In the genomic region with DNA sequence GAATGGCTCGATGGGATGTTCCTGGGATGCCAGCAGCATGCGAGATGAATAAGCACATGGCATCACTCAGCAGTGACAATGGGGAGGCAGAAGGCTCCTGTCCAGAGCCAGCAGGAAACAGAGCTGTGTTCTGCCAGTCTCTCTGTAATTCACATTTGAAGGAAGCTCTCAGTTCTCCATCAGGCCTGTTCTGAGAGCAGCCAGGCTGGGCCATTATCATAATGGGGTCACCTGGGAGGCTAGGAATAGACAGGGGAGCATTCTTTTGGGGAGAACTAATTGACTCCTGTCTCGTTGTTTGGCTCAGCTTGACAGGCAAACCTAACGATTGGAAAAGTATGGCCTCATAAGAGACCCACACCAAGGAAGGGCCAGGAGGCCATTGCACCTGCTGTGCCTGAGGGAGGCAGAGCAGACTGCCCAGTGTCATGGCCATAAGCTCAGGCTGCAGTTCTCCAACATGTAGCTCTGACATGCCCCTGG, we compare ENCODE assay signal across 19 mouse cellular contexts.
DNase-seq lines count a peak whose midpoint lies in the region; ATAC-seq lines count a peak whose summit lies in the region.
"Had no signal": no experiment of that assay in that cellular context is flagged by ENCODE, and none has a peak within 500 bp of the region (broad histone marks: within the 10 kb centered on the region; RNA-seq: fewer than 3 reads in every experiment).

No protein-coding gene starts in this region.

- H3K27ac ChIP-seq in hindbrain, embryonic 13.5 days, result 0 out of 2 replicates have a peak overlapping the region, but pooled peaks have one; percentile 8
- H3K27ac ChIP-seq in hindbrain, embryonic 10.5 days, result no peak overlapping the region
- 0 out of 2 replicates have a peak overlapping the region, but pooled peaks have one; percentile 9 for H3K27ac ChIP-seq in neural tube, embryonic 15.5 days (replicated peaks)
- no peak overlapping the region for H3K27ac ChIP-seq in heart, embryonic 11.5 days (ENCODE audit: low read depth, low read length)
- H3K27ac ChIP-seq: embryonic facial prominence, embryonic 12.5 days; forebrain, embryonic 10.5 days; heart, embryonic 13.5 days; left cerebral cortex, adult 2 months; limb, embryonic 15.5 days; macrophage had no signal

- DNase-seq in hindbrain, embryonic 10.5 days (ENCODE audit: low spot score), result no peak
- DNase-seq in neural tube, embryonic 10.5 days (ENCODE audit: extremely low spot score, low spot score), result no peak
- DNase-seq in cerebellum, postnatal 36 days, result peak; percentile 86 to 91
- no peak for DNase-seq in gastrocnemius, postnatal 25 days
- DNase-seq: adrenal gland, postnatal 14 days; gastrocnemius, postnatal 14 days; kidney, adult 9 months; lung, adult 2 months; thymus, adult 18-20 months had no signal

- H3K4me2 ChIP-seq in hindbrain, embryonic 13.5 days, result no peak overlapping the region
- H3K4me2 ChIP-seq in neural tube, embryonic 15.5 days, result no peak overlapping the region
- no peak overlapping the region for H3K4me2 ChIP-seq in heart, embryonic 11.5 days
- H3K4me2 ChIP-seq: embryonic facial prominence, embryonic 12.5 days; heart, embryonic 13.5 days; limb, embryonic 15.5 days had no signal

- H3K27me3 ChIP-seq in hindbrain, embryonic 13.5 days, result no peaks in the 10 kb centered on the region
- H3K27me3 ChIP-seq in hindbrain, embryonic 10.5 days (ENCODE audit: insufficient read depth, poor library complexity, severe bottlenecking), result no peaks in the 10 kb centered on the region
- no peaks in the 10 kb centered on the region for H3K27me3 ChIP-seq in neural tube, embryonic 15.5 days (replicated peaks)
- H3K27me3 ChIP-seq in heart, embryonic 11.5 days (ENCODE audit: control insufficient read depth, insufficient read depth, low read length), result no peaks in the 10 kb centered on the region
- H3K27me3 ChIP-seq: heart, embryonic 13.5 days; limb, embryonic 15.5 days had no signal

- H3K4me1 ChIP-seq in hindbrain, embryonic 13.5 days (replicated peaks), result peaks cover 14% of the 10 kb centered on the region
- H3K4me1 ChIP-seq in hindbrain, embryonic 10.5 days (replicated peaks), result peaks cover 7% of the 10 kb centered on the region
- peaks cover 11% of the 10 kb centered on the region for H3K4me1 ChIP-seq in neural tube, embryonic 15.5 days
- no peaks in the 10 kb centered on the region for H3K4me1 ChIP-seq in heart, embryonic 11.5 days (ENCODE audit: control insufficient read depth, insufficient read depth, low read length)
- H3K4me1 ChIP-seq: embryonic facial prominence, embryonic 12.5 days; heart, embryonic 13.5 days; limb, embryonic 15.5 days had no signal

- no peak overlapping the region for H3K4me3 ChIP-seq in hindbrain, embryonic 13.5 days
- no peak overlapping the region for H3K4me3 ChIP-seq in hindbrain, embryonic 10.5 days
- no peak overlapping the region for H3K4me3 ChIP-seq in neural tube, embryonic 15.5 days (replicated peaks)
- no peak overlapping the region for H3K4me3 ChIP-seq in heart, embryonic 11.5 days (ENCODE audit: low read depth, low read length)
- H3K4me3 ChIP-seq: embryonic facial prominence, embryonic 12.5 days; forebrain, embryonic 10.5 days; heart, embryonic 13.5 days; left cerebral cortex, adult 2 months; limb, embryonic 15.5 days had no signal

- H3K36me3 ChIP-seq in hindbrain, embryonic 13.5 days, result no peaks in the 10 kb centered on the region
- no peaks in the 10 kb centered on the region for H3K36me3 ChIP-seq in hindbrain, embryonic 10.5 days
- no peaks in the 10 kb centered on the region for H3K36me3 ChIP-seq in neural tube, embryonic 15.5 days
- no peaks in the 10 kb centered on the region for H3K36me3 ChIP-seq in heart, embryonic 11.5 days (ENCODE audit: control insufficient read depth, insufficient read depth, low read length)
- H3K36me3 ChIP-seq: embryonic facial prominence, embryonic 12.5 days; forebrain, embryonic 10.5 days; G1E; heart, embryonic 13.5 days; limb, embryonic 15.5 days had no signal

- no peaks in the 10 kb centered on the region for H3K9me3 ChIP-seq in hindbrain, embryonic 13.5 days
- no peaks in the 10 kb centered on the region for H3K9me3 ChIP-seq in hindbrain, embryonic 10.5 days
- no peaks in the 10 kb centered on the region for H3K9me3 ChIP-seq in neural tube, embryonic 15.5 days (replicated peaks)
- H3K9me3 ChIP-seq in heart, embryonic 11.5 days (replicated peaks; ENCODE audit: control insufficient read depth, low read length), result no peaks in the 10 kb centered on the region
- H3K9me3 ChIP-seq: embryonic facial prominence, embryonic 12.5 days; forebrain, embryonic 10.5 days; heart, embryonic 13.5 days; limb, embryonic 15.5 days had no signal

- ATAC-seq in hindbrain, embryonic 13.5 days (ENCODE audit: low FRiP score), result no peak
- ATAC-seq in neural tube, embryonic 15.5 days (ENCODE audit: low FRiP score), result no peak
- ATAC-seq in heart, embryonic 11.5 days (replicated peaks; ENCODE audit: insufficient number of reproducible peaks, low FRiP score, low TSS enrichment), result no peak

- 22% methylated on average over 4 of the region's 4 CpGs for WGBS in hindbrain, embryonic 13.5 days
- 35% methylated on average over 4 of the region's 4 CpGs for WGBS in hindbrain, embryonic 10.5 days
- 23% methylated on average over 4 of the region's 4 CpGs for WGBS in neural tube, embryonic 15.5 days
- WGBS in heart, embryonic 11.5 days (ENCODE audit: insufficient replicate concordance), result 72% methylated on average over 4 of the region's 4 CpGs

- no peak overlapping the region for H3K9ac ChIP-seq in hindbrain, embryonic 13.5 days
- no peak overlapping the region for H3K9ac ChIP-seq in neural tube, embryonic 15.5 days (replicated peaks)
- no peak overlapping the region for H3K9ac ChIP-seq in heart, embryonic 11.5 days (ENCODE audit: low read depth, low read length)
- H3K9ac ChIP-seq: embryonic facial prominence, embryonic 12.5 days; heart, embryonic 13.5 days; limb, embryonic 15.5 days had no signal

Comparison
In these comparisons a context has a peak if more than half of its experiments do, and no peak if none do; other contexts are left out.
1. H3K27ac ChIP-seq: peak in hindbrain, embryonic 13.5 days (single experiment) and neural tube, embryonic 15.5 days (single experiment); none in hindbrain, embryonic 10.5 days (single experiment) and heart, embryonic 11.5 days (single experiment).
2. DNase-seq: peak in cerebellum, postnatal 36 days (2 of 2); none in hindbrain, embryonic 10.5 days (single experiment), neural tube, embryonic 10.5 days (single experiment) and gastrocnemius, postnatal 25 days (single experiment).